Mouse (Mus musculus): ENCODE data around the gene Csrnp1. TPM values are rescaled to one million over a fixed set of nuclear protein-coding genes. Genes with fewer than 3 reads are reported as not detected.
"Not testable (repeated sequence)": the region's sequence is repeated elsewhere in the genome, so short reads cannot be mapped to it uniquely, and the experiment has no call there.

The Csrnp1 gene
- polyA plus RNA-seq, 1 experiment from 2014 or later: 8.2 TPM

- ATAC-seq (ENCODE audit: insufficient number of reproducible peaks, low FRiP score): no peak
Observed at GRCm38 (mm10) chr9:120014828-120015227, 30.4 kb upstream of the Csrnp1 start.

DNA sequence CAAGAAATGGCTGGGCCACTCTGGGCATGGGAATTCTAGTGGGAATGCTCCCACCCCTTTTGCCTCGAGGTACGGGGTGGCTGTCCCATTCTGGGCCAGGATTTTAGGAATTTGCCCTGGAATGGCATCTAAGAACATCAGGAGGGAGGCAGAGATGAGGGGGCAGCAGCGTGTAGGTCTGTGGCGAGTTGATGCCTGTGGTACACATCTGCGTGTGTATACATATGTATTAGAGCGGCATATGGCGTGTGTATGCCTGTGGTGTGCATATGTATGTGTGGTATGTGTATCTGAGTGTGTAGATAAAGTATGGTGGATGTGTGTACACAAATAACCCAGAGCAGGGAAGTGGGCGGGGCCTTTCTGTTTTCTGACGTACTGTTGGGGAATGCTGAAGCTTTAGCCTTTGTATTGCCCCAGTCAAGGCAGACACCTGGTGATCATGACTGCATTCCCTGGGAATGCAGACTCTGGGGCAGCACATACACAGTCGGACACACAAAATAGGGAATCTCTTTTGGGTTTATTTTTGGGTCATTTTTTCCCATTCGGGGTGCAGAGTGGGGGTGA lies 28.9 kb upstream of the Csrnp1 start:
- Histone ChIP-seq H3K4me3 (no peak overlapping the region), H3K4me1 (replicated peaks) (peaks cover 62% of the 10 kb centered on the region), H3K4me2 (no peak overlapping the region), H3K27ac (ENCODE audit: poor library complexity, severe bottlenecking) (0 out of 2 replicates have a peak overlapping the region, but pooled peaks have one; percentile 23), H3K27me3 (replicated peaks) (no peaks in the 10 kb centered on the region), H3K36me3 (peaks cover 62% of the 10 kb centered on the region), H3K9me3 (replicated peaks) (no peaks in the 10 kb centered on the region), H3K9ac (no peak overlapping the region)
- ATAC-seq (ENCODE audit: insufficient number of reproducible peaks, low FRiP score): no peak
- 65% methylated on average over 11 of the region's 11 CpGs for WGBS

More at GRCm38 (mm10) chr9:120014828-120015227, 30.4 kb upstream of the Csrnp1 start:
- 60% methylated on average over 6 of the region's 6 CpGs for WGBS
- Histone ChIP-seq H3K4me3 (no peak overlapping the region), H3K27me3 (replicated peaks) (no peaks in the 10 kb centered on the region), H3K4me2 (no peak overlapping the region), H3K4me1 (replicated peaks) (peaks cover 66% of the 10 kb centered on the region), H3K9ac (no peak overlapping the region), H3K36me3 (peaks cover 76% of the 10 kb centered on the region), H3K27ac (ENCODE audit: poor library complexity, severe bottlenecking) (no peak overlapping the region), H3K9me3 (replicated peaks) (no peaks in the 10 kb centered on the region)

- Histone ChIP-seq H3K4me2 (no peak overlapping the region), H3K9me3 (replicated peaks) (peaks cover 4% of the 10 kb centered on the region; the same call in 1 of the 2 replicates), H3K9ac (no peak overlapping the region), H3K36me3 (peaks cover 56% of the 10 kb centered on the region), H3K27ac (ENCODE audit: poor library complexity, severe bottlenecking) (0 out of 2 replicates have a peak overlapping the region, but pooled peaks have one; percentile 29), H3K27me3 (replicated peaks) (no peaks in the 10 kb centered on the region), H3K4me1 (replicated peaks) (peaks cover 62% of the 10 kb centered on the region), H3K4me3 (no peak overlapping the region)
- no peak for ATAC-seq (ENCODE audit: insufficient number of reproducible peaks, low FRiP score)
- WGBS: 74% methylated on average over 5 of the region's 5 CpGs
Observed at GRCm38 (mm10) chr9:120012781-120013180, 28.3 kb upstream of the Csrnp1 start.

DNA sequence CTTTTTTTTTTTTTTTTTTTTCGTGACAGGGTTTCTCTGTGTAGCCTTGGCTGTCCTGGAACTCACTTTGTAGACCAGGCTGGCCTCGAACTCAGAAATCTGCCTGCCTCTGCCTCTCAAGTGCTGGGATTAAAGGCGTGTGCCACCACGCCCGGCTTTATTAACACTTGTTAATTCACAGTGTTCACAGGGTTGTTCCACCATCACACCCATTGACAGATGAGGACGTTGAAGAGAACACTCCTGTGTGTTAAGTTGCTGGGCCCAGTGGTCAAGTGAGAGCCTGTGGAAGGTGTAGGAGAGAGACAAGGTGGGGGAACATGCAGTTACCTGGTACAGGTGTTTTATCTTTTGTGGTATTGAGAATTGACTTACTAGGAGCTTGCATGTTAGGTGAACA lies 27.7 kb upstream of the Csrnp1 start:
- not testable (repeated sequence) for H3K4me2 ChIP-seq; ATAC-seq (ENCODE audit: insufficient number of reproducible peaks, low FRiP score); H3K9ac ChIP-seq; H3K27ac ChIP-seq (ENCODE audit: poor library complexity, severe bottlenecking); H3K27me3 ChIP-seq (replicated peaks); H3K4me3 ChIP-seq; H3K9me3 ChIP-seq (replicated peaks)
- 83% methylated on average over 6 of the region's 6 CpGs for WGBS
- peaks cover 50% of the 10 kb centered on the region for H3K36me3 ChIP-seq
- H3K4me1 ChIP-seq (replicated peaks): peaks cover 58% of the 10 kb centered on the region

DNA sequence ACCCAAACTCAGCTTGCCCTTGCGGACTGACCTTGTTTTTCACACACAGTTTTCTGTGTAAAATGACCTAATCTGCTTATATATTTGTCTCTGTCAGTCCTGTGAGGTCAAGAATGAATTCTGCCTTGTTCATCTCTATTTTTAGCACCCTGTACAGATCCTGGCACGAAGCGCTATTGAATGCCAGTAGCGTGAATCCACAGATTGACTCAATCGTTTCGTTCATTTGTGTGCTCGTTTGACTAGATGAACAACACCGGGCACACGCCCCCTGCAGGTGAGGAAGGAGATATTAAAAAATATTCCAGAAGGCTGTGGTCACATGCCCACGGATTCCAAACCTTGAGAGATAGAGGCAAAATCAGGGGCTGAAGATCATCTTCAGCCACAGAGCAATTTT lies 27.1 kb upstream of the Csrnp1 start:
- WGBS: under 1% methylated on average over 10 of the region's 10 CpGs
- H3K9ac ChIP-seq: no peak overlapping the region
- peak overlapping the region; percentile 88 for H3K27ac ChIP-seq (ENCODE audit: poor library complexity, severe bottlenecking)
- H3K4me1 ChIP-seq (replicated peaks): peaks cover 52% of the 10 kb centered on the region
- H3K4me2 ChIP-seq: peak overlapping the region; percentile 93
- peak; percentile 68 for ATAC-seq (ENCODE audit: insufficient number of reproducible peaks, low FRiP score)
- peaks cover 7% of the 10 kb centered on the region; the same call in 1 of the 2 replicates for H3K9me3 ChIP-seq (replicated peaks)
- peak overlapping the region; percentile 49 for H3K4me3 ChIP-seq
- no peaks in the 10 kb centered on the region for H3K27me3 ChIP-seq (replicated peaks)
- H3K36me3 ChIP-seq: peaks cover 44% of the 10 kb centered on the region

DNA sequence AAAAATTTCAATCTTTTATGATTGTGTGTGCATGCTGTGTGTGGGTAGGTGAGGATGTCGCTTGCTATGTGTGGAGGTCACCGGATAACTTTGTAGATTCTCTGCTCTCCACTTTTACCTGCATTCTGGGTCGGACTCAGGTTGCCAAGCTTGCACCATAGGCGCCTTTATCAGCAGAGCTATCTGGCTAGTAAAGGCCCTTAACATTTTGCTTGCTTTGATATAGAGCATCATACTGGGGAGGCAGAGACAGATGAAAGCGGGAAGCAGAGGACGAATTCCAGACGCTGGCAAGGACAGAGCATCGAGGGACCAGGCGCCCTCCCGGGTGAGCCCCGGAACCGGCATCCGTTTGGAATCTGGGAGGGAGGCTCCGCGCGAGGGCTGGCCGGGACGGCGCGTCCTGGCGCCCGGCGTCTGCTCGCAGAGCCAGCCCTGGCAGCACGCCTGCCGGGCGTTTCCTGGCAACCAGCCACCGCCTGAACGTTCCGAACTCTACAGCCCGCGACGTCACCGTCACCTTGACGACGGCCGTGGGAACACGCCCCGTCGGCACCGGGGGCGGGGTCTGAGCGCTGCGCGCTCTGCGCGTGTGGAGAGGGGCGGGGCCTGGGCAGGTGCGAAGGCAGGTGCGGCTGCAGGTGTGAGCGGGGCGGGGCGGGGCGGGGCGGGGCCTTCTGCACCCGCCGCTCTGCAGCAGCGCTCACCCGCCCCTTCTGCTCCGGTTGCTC lies 26.5 kb upstream of the Csrnp1 start:
- Histone ChIP-seq H3K9ac (no peak overlapping the region), H3K36me3 (peaks cover 38% of the 10 kb centered on the region), H3K4me1 (replicated peaks) (peaks cover 46% of the 10 kb centered on the region), H3K9me3 (replicated peaks) (peaks cover 7% of the 10 kb centered on the region; the same call in 1 of the 2 replicates), H3K27ac (ENCODE audit: poor library complexity, severe bottlenecking) (peak overlapping the region; percentile 88), H3K4me2 (peak overlapping the region; percentile 93), H3K27me3 (replicated peaks) (no peaks in the 10 kb centered on the region), H3K4me3 (peak overlapping the region; percentile 49)
- ATAC-seq (ENCODE audit: insufficient number of reproducible peaks, low FRiP score): peak; percentile 96
- WGBS: 2% methylated on average over 56 of the region's 60 CpGs

GRCm38 (mm10) chr9:120009871-120010270 lies 25.4 kb upstream of the Csrnp1 start:
- no peak overlapping the region for H3K4me3 ChIP-seq
- H3K4me2 ChIP-seq: no peak overlapping the region
- no peak overlapping the region for H3K27ac ChIP-seq (ENCODE audit: poor library complexity, severe bottlenecking)
- H3K36me3 ChIP-seq: peaks cover 27% of the 10 kb centered on the region
- H3K4me1 ChIP-seq (replicated peaks): peaks cover 35% of the 10 kb centered on the region
- ATAC-seq (ENCODE audit: insufficient number of reproducible peaks, low FRiP score): no peak
- 86% methylated on average over 3 of the region's 3 CpGs for WGBS
- peaks cover 7% of the 10 kb centered on the region; the same call in 1 of the 2 replicates for H3K9me3 ChIP-seq (replicated peaks)
- no peaks in the 10 kb centered on the region for H3K27me3 ChIP-seq (replicated peaks)
- H3K9ac ChIP-seq: no peak overlapping the region

DNA sequence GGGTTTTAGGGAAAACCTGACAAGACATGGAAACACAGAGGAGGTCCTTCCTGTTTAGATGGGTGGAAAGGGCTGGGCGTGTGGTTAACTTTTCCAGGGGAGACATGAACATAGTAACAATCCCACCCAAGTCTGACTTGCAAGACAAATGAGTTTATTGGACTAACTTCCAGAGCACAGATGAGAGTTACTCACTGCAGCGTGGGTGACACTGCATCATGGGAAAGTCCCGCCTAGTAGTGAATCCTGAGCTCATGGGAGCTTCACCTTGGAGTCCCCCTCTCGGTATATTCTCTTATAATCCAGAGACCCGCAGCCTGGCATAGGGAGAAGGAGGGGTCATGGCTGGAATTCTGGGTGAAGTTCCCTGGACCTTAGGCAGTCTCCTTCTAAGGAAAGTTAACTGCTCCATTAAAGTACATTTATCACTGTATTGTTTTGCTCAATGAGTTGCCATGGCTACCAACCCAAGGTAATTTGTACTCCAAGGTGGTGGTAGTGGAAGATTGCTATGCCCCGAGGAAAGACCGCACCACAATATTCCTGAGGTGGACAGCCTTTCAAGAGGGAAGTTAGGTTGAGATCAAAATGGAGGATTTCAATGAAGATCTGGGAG lies 24.9 kb upstream of the Csrnp1 start:
- Histone ChIP-seq H3K4me1 (replicated peaks) (peaks cover 30% of the 10 kb centered on the region), H3K4me2 (no peak overlapping the region), H3K9ac (no peak overlapping the region), H3K27ac (ENCODE audit: poor library complexity, severe bottlenecking) (no peak overlapping the region), H3K9me3 (replicated peaks) (peaks cover 7% of the 10 kb centered on the region; the same call in 1 of the 2 replicates), H3K4me3 (no peak overlapping the region), H3K36me3 (peaks cover 22% of the 10 kb centered on the region), H3K27me3 (replicated peaks) (no peaks in the 10 kb centered on the region)
- ATAC-seq (ENCODE audit: insufficient number of reproducible peaks, low FRiP score): no peak
- 74% methylated on average over 7 of the region's 7 CpGs for WGBS

- 90% methylated on average over 1 of the region's 1 CpGs for WGBS
- no peak for ATAC-seq (ENCODE audit: insufficient number of reproducible peaks, low FRiP score)
- no peak overlapping the region for H3K4me3 ChIP-seq
- peaks cover 7% of the 10 kb centered on the region; the same call in 1 of the 2 replicates for H3K9me3 ChIP-seq (replicated peaks)
- no peak overlapping the region for H3K9ac ChIP-seq
- no peak overlapping the region for H3K27ac ChIP-seq (ENCODE audit: poor library complexity, severe bottlenecking)
- no peak overlapping the region for H3K4me2 ChIP-seq
- H3K4me1 ChIP-seq (replicated peaks): peaks cover 15% of the 10 kb centered on the region
- H3K36me3 ChIP-seq: peaks cover 7% of the 10 kb centered on the region
- no peaks in the 10 kb centered on the region for H3K27me3 ChIP-seq (replicated peaks)
Observed at GRCm38 (mm10) chr9:120007833-120008232, 23.4 kb upstream of the Csrnp1 start.

GRCm38 (mm10) chr9:120005936-120006335 lies 21.5 kb upstream of the Csrnp1 start:
- ATAC-seq (ENCODE audit: insufficient number of reproducible peaks, low FRiP score): no peak
- no peaks in the 10 kb centered on the region for H3K36me3 ChIP-seq
- 75% methylated on average over 3 of the region's 3 CpGs for WGBS
- H3K4me1 ChIP-seq (replicated peaks): peaks cover 14% of the 10 kb centered on the region
- no peak overlapping the region for H3K9ac ChIP-seq
- H3K4me3 ChIP-seq: no peak overlapping the region
- H3K27ac ChIP-seq (ENCODE audit: poor library complexity, severe bottlenecking): no peak overlapping the region
- no peaks in the 10 kb centered on the region for H3K27me3 ChIP-seq (replicated peaks)
- H3K4me2 ChIP-seq: no peak overlapping the region
- peaks cover 7% of the 10 kb centered on the region; the same call in 1 of the 2 replicates for H3K9me3 ChIP-seq (replicated peaks)

- H3K27ac ChIP-seq (ENCODE audit: poor library complexity, severe bottlenecking): no peak overlapping the region
- ATAC-seq (ENCODE audit: insufficient number of reproducible peaks, low FRiP score): peak; percentile 81
- no peak overlapping the region for H3K9ac ChIP-seq
- H3K4me1 ChIP-seq (replicated peaks): 0 out of 2 replicates have a peak, but pooled peaks cover 8% of the 10 kb centered on the region
- H3K4me3 ChIP-seq: no peak overlapping the region
- H3K9me3 ChIP-seq (replicated peaks): peaks cover 4% of the 10 kb centered on the region; the same call in 1 of the 2 replicates
- no peaks in the 10 kb centered on the region for H3K27me3 ChIP-seq (replicated peaks)
- no peaks in the 10 kb centered on the region for H3K36me3 ChIP-seq
- no peak overlapping the region for H3K4me2 ChIP-seq
- 76% methylated on average over 5 of the region's 5 CpGs for WGBS
Observed at GRCm38 (mm10) chr9:120002893-120003292, 18.4 kb upstream of the Csrnp1 start.

All from heart, embryonic 12.5 days (tissue).